Mouse (Mus musculus) layer of hippocampus, postnatal 25 days (tissue): ENCODE results near the gene Als2cl. TPM values are rescaled to one million over a fixed set of nuclear protein-coding genes. Genes with fewer than 3 reads are reported as not detected.

Experiments
- microRNA-seq, 2 experiments: library from miRNA; unstranded; fragments of <30 nt; microRNA quantifications; one replicate each; pipeline ENCODE4 v1.2.0; 2021
- total RNA-seq, 2 experiments: library from RNA; stranded (reverse); gene quantifications; 2 replicates each; pipeline ENCODE4 v1.2.3; 2021

Gene Als2cl
- total RNA-seq, 2 experiments from 2014 or later: 8.6 to 17.6 TPM

Small RNAs within 50 kb of the gene (microRNA-seq; reads per million reads assigned to microRNA genes)
- gene Gm24269: 0 reads per million in 2 experiments

Other genes starting within 250 kb of the Als2cl start
- 10 to 100 TPM in 1 of 2 experiments, 1 to 10 TPM in 1; 8.4 to 12.9 TPM for gene Nbeal2, start 225.7 kb upstream of the Als2cl start, total RNA-seq
- gene Ccdc12, start 223.4 kb upstream of the Als2cl start, total RNA-seq: 10 to 100 TPM; 51.2 to 57.6 TPM
- gene Myl3, start 138.0 kb upstream of the Als2cl start, total RNA-seq: under 1 TPM in 1 of 2 experiments, not detected in 1; 0.39 TPM
- gene Pth1r, start 132.7 kb upstream of the Als2cl start, total RNA-seq: 1 to 10 TPM; 5.5 to 6.4 TPM
- gene Prss42, start 81.7 kb upstream of the Als2cl start, total RNA-seq: not detected
- gene Prss44, start 65.9 kb upstream of the Als2cl start, total RNA-seq: not detected
- gene Prss43, start 53.2 kb upstream of the Als2cl start, total RNA-seq: under 1 TPM; 0.30 to 0.52 TPM
- under 1 TPM; 0.44 to 0.61 TPM for gene Prss45, start 45.3 kb upstream of the Als2cl start, total RNA-seq
- gene Prss46, start 35.4 kb upstream of the Als2cl start, total RNA-seq: under 1 TPM in 1 of 2 experiments, not detected in 1; 0.22 TPM
- gene Prss50, start 21.9 kb upstream of the Als2cl start, total RNA-seq: under 1 TPM; 0.54 to 0.80 TPM
- gene Tmie, start 243 bp downstream of the Als2cl start, total RNA-seq: 1 to 10 TPM; 1.5 to 1.7 TPM
- not detected for gene Fam240a, start 37.0 kb downstream of the Als2cl start, total RNA-seq
- under 1 TPM; 0.23 to 0.66 TPM for gene Tdgf1, start 66.3 kb downstream of the Als2cl start, total RNA-seq
- gene Lrrc2, start 71.7 kb downstream of the Als2cl start, total RNA-seq: 1 to 10 TPM; 1.8 to 2.3 TPM
- gene Rtp3, start 110.7 kb downstream of the Als2cl start, total RNA-seq: under 1 TPM; 0.10 to 0.26 TPM
- gene Ltf, start 139.4 kb downstream of the Als2cl start, total RNA-seq: under 1 TPM in 1 of 2 experiments, not detected in 1; 0.34 TPM
- gene Ccrl2, start 177.6 kb downstream of the Als2cl start, total RNA-seq: 1 to 10 TPM in 1 of 2 experiments, under 1 TPM in 1; 0.89 to 1.0 TPM
- gene Lrrfip2, start 237.7 kb downstream of the Als2cl start, total RNA-seq: 10 to 100 TPM; 29.7 to 37.0 TPM